Mouse (Mus musculus) MEL (cell line): ENCODE results near the gene Spcs2.

Experiments used
- CTCF ChIP-seq, 3 experiments: IDR thresholded peaks in 2 of 3; conservative IDR thresholded peaks in 1 of 3; 2 replicates each; pipeline ENCODE4 v1.5.1; 2011 to 2012; ENCODE audit warnings: low read length in 3 of 3, low read depth in 2 of 3, mild to moderate bottlenecking in 2 of 3, improper control_type of control experiment in 1 of 3, inconsistent platforms in 1 of 3, mixed read lengths in 1 of 3, moderate library complexity in 1 of 3; ENCODE audit not compliant: control insufficient read depth in 1 of 3, insufficient read depth in 1 of 3, poor library complexity in 1 of 3, severe bottlenecking in 1 of 3
- EP300 ChIP-seq, 2 experiments: IDR thresholded peaks; 2 replicates each; pipeline ENCODE4 v1.6.1; 2011; ENCODE audit warnings: improper control_type of control experiment in 2 of 2, low read length in 2 of 2, low read depth in 1 of 2, mild to moderate bottlenecking in 1 of 2
- NRF1 ChIP-seq: IDR thresholded peaks from 2 replicates; pipeline ENCODE4 v1.6.1; 2014; ENCODE audit warnings: low read depth, mild to moderate bottlenecking, inconsistent platforms, low read length, improper control_type of control experiment, moderate library complexity; ENCODE audit not compliant: poor library complexity, insufficient read depth, severe bottlenecking
- POLR2A ChIP-seq, 2 experiments: IDR thresholded peaks; 2 replicates each; pipeline ENCODE4 v1.6.1; 2011 to 2012; ENCODE audit warnings: low read length in 2 of 2, mild to moderate bottlenecking in 2 of 2, control low read depth in 1 of 2, improper control_type of control experiment in 1 of 2, low read depth in 1 of 2, moderate library complexity in 1 of 2; ENCODE audit not compliant: control insufficient read depth in 1 of 2, insufficient read depth in 1 of 2, poor library complexity in 1 of 2
- TCF12 ChIP-seq: IDR thresholded peaks from 2 replicates; pipeline ENCODE4 v1.6.1; 2014; ENCODE audit warnings: low read depth, mild to moderate bottlenecking, inconsistent platforms, low read length, improper control_type of control experiment, moderate library complexity
- ZC3H11A ChIP-seq: IDR thresholded peaks from 2 replicates; pipeline ENCODE4 v1.6.1; 2012; ENCODE audit warnings: low read depth, mild to moderate bottlenecking, inconsistent platforms, low read length, improper control_type of control experiment

DNA sequence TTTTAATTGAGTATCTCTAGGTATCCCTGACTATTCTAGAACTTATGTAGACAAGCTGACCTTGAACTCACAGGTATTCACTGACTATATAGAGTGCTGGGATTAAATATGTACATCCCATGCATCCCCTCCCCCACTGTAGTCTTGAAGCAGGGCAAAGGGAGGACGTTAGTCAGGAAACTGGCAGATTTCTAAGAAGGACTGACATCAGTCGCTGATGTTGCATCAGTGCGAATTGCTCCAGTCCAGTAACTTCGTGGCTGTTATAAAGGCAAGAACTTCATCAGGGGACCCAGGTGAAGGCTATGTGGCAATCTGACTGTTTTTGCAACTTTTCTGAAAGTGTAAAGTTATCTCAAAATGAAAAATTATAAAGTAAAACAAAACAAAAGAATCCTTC, 6.0 kb upstream of the Spcs2 start:
- TF ChIP-seq CTCF (IDR thresholded peaks at IDR 0.05 in 2 of 3, conservative IDR thresholded peaks at IDR 0.05 in 1 of 3; ENCODE audit: control insufficient read depth in 1 of 3, insufficient read depth in 1 of 3, low read depth in 2 of 3, low read length in 3 of 3, poor library complexity in 1 of 3, severe bottlenecking in 1 of 3) (no peak), EP300 (IDR thresholded peaks at IDR 0.05; ENCODE audit: low read depth in 1 of 2, low read length in 2 of 2) (no peak), ZC3H11A (no peak), NRF1 (no peak), TCF12 (no peak), POLR2A (IDR thresholded peaks at IDR 0.05; ENCODE audit: control insufficient read depth in 1 of 2, insufficient read depth in 1 of 2, low read depth in 1 of 2, low read length in 2 of 2, poor library complexity in 1 of 2) (no peak)
